Mouse (Mus musculus): ENCODE data around the gene Snx11. TPM values are rescaled to one million over a fixed set of nuclear protein-coding genes. Genes with fewer than 3 reads are reported as not detected.

Gene Snx11
- polyA plus RNA-seq, 1 experiment from 2014 or later, result 30.4 TPM

GRCm38 (mm10) chr11:96768240-96768639 lies 9.1 kb downstream of the Snx11 start:
- Histone ChIP-seq H3K36me3 (peaks cover 59% of the 10 kb centered on the region), H3K9me3 (no peaks in the 10 kb centered on the region), H3K27me3 (ENCODE audit: insufficient read depth, poor library complexity, severe bottlenecking) (no peaks in the 10 kb centered on the region), H3K4me1 (replicated peaks) (peaks cover 42% of the 10 kb centered on the region), H3K27ac (peak overlapping the region; percentile 81), H3K4me3 (peak overlapping the region; percentile 7; the same call in 1 of the 2 replicates)
- DNase-seq (ENCODE audit: low spot score), result no peak
- whole genome bisulfite sequencing, result 60% methylated on average over 9 of the region's 9 CpGs

- H3K27ac ChIP-seq, result peak overlapping the region; percentile 81
- peak; percentile 51 for DNase-seq (ENCODE audit: low spot score)
- H3K4me1 ChIP-seq (replicated peaks), result peaks cover 48% of the 10 kb centered on the region
- peaks cover 47% of the 10 kb centered on the region for H3K36me3 ChIP-seq
- 31% methylated on average over 7 of the region's 7 CpGs for WGBS
- H3K4me3 ChIP-seq, result no peak overlapping the region
- no peaks in the 10 kb centered on the region for H3K27me3 ChIP-seq (ENCODE audit: insufficient read depth, poor library complexity, severe bottlenecking)
- no peaks in the 10 kb centered on the region for H3K9me3 ChIP-seq
These were observed 10.3 kb downstream of the Snx11 start for GRCm38 (mm10) chr11:96767096-96767495.

GRCm38 (mm10) chr11:96766555-96766954 lies 10.8 kb downstream of the Snx11 start:
- Histone ChIP-seq H3K36me3 (peaks cover 42% of the 10 kb centered on the region), H3K27me3 (ENCODE audit: insufficient read depth, poor library complexity, severe bottlenecking) (no peaks in the 10 kb centered on the region), H3K4me1 (replicated peaks) (peaks cover 48% of the 10 kb centered on the region), H3K4me3 (no peak overlapping the region), H3K9me3 (no peaks in the 10 kb centered on the region), H3K27ac (peak overlapping the region; percentile 81)
- 78% methylated on average over 12 of the region's 12 CpGs for WGBS
- DNase-seq (ENCODE audit: low spot score), result no peak

GRCm38 (mm10) chr11:96765645-96766044 lies 11.7 kb downstream of the Snx11 start:
- H3K9me3 ChIP-seq, result no peaks in the 10 kb centered on the region
- H3K4me3 ChIP-seq, result no peak overlapping the region
- WGBS, result 83% methylated on average over 7 of the region's 7 CpGs
- peak overlapping the region; percentile 16; the same call in 1 of the 2 replicates for H3K27ac ChIP-seq
- peaks cover 48% of the 10 kb centered on the region for H3K4me1 ChIP-seq (replicated peaks)
- no peaks in the 10 kb centered on the region for H3K27me3 ChIP-seq (ENCODE audit: insufficient read depth, poor library complexity, severe bottlenecking)
- no peak for DNase-seq (ENCODE audit: low spot score)
- H3K36me3 ChIP-seq, result peaks cover 33% of the 10 kb centered on the region

GRCm38 (mm10) chr11:96764511-96765350 lies 12.6 kb downstream of the Snx11 start:
- 30% methylated on average over 13 of the region's 13 CpGs for WGBS
- H3K4me3 ChIP-seq, result peak overlapping the region; percentile 26

GRCm38 (mm10) chr11:96762742-96763470 lies 14.5 kb downstream of the Snx11 start:
- Histone ChIP-seq H3K4me3 (no peak overlapping the region), H3K9me3 (no peaks in the 10 kb centered on the region), H3K27me3 (ENCODE audit: insufficient read depth, poor library complexity, severe bottlenecking) (no peaks in the 10 kb centered on the region; the same call in 1 of the 2 replicates), H3K27ac (peak overlapping the region; percentile 20; the same call in 1 of the 2 replicates), H3K36me3 (peaks cover 5% of the 10 kb centered on the region), H3K4me1 (replicated peaks) (peaks cover 42% of the 10 kb centered on the region)
- no peak for DNase-seq (ENCODE audit: low spot score)
- WGBS, result 82% methylated on average over 15 of the region's 15 CpGs

More at GRCm38 (mm10) chr11:96764511-96765350, 12.6 kb downstream of the Snx11 start:
- no peak for DNase-seq (ENCODE audit: low spot score)
- Histone ChIP-seq H3K27ac (peak overlapping the region; percentile 37), H3K36me3 (peaks cover 24% of the 10 kb centered on the region), H3K4me1 (replicated peaks) (peaks cover 48% of the 10 kb centered on the region), H3K9me3 (no peaks in the 10 kb centered on the region), H3K27me3 (ENCODE audit: insufficient read depth, poor library complexity, severe bottlenecking) (no peaks in the 10 kb centered on the region)

GRCm38 (mm10) chr11:96761984-96762383 lies 15.4 kb downstream of the Snx11 start:
- Histone ChIP-seq H3K9me3 (no peaks in the 10 kb centered on the region), H3K27me3 (ENCODE audit: insufficient read depth, poor library complexity, severe bottlenecking) (no peaks in the 10 kb centered on the region; the same call in 1 of the 2 replicates), H3K27ac (no peak overlapping the region), H3K36me3 (no peaks in the 10 kb centered on the region), H3K4me3 (no peak overlapping the region), H3K4me1 (replicated peaks) (peaks cover 33% of the 10 kb centered on the region)
- 76% methylated on average over 7 of the region's 7 CpGs for WGBS
- no peak for DNase-seq (ENCODE audit: low spot score)

GRCm38 (mm10) chr11:96760042-96760441 lies 17.3 kb downstream of the Snx11 start:
- H3K9me3 ChIP-seq, result no peaks in the 10 kb centered on the region
- H3K4me3 ChIP-seq, result no peak overlapping the region
- H3K27me3 ChIP-seq (ENCODE audit: insufficient read depth, poor library complexity, severe bottlenecking), result no peaks in the 10 kb centered on the region; the same call in 1 of the 2 replicates
- peaks cover 21% of the 10 kb centered on the region for H3K4me1 ChIP-seq (replicated peaks)
- DNase-seq (ENCODE audit: low spot score), result no peak
- H3K36me3 ChIP-seq, result no peaks in the 10 kb centered on the region
- 39% methylated on average over 3 of the region's 3 CpGs for WGBS
- no peak overlapping the region; the same call in 1 of the 2 replicates for H3K27ac ChIP-seq

- Histone ChIP-seq H3K27ac (no peak overlapping the region), H3K9me3 (no peaks in the 10 kb centered on the region), H3K36me3 (no peaks in the 10 kb centered on the region), H3K4me3 (no peak overlapping the region), H3K4me1 (replicated peaks) (peaks cover 6% of the 10 kb centered on the region), H3K27me3 (ENCODE audit: insufficient read depth, poor library complexity, severe bottlenecking) (no peaks in the 10 kb centered on the region; the same call in 1 of the 2 replicates)
- WGBS, result 76% methylated on average over 5 of the region's 5 CpGs
- DNase-seq (ENCODE audit: low spot score), result no peak
These were observed 19.0 kb downstream of the Snx11 start for GRCm38 (mm10) chr11:96758402-96758801.

- no peaks in the 10 kb centered on the region for H3K36me3 ChIP-seq
- no peaks in the 10 kb centered on the region for H3K9me3 ChIP-seq
- no peaks in the 10 kb centered on the region for H3K4me1 ChIP-seq (replicated peaks)
- 65% methylated on average over 4 of the region's 4 CpGs for WGBS
- no peak overlapping the region for H3K27ac ChIP-seq
- no peak overlapping the region for H3K4me3 ChIP-seq
- DNase-seq (ENCODE audit: low spot score), result no peak
- no peaks in the 10 kb centered on the region; the same call in 1 of the 2 replicates for H3K27me3 ChIP-seq (ENCODE audit: insufficient read depth, poor library complexity, severe bottlenecking)
These were observed 19.9 kb downstream of the Snx11 start for GRCm38 (mm10) chr11:96757421-96757820.

GRCm38 (mm10) chr11:96755298-96755697 lies 22.1 kb downstream of the Snx11 start:
- H3K4me1 ChIP-seq (replicated peaks), result no peaks in the 10 kb centered on the region
- WGBS, result 93% methylated on average over 2 of the region's 2 CpGs
- DNase-seq (ENCODE audit: low spot score), result no peak
- H3K9me3 ChIP-seq, result no peaks in the 10 kb centered on the region
- no peak overlapping the region for H3K4me3 ChIP-seq
- no peaks in the 10 kb centered on the region; the same call in 1 of the 2 replicates for H3K27me3 ChIP-seq (ENCODE audit: insufficient read depth, poor library complexity, severe bottlenecking)
- no peak overlapping the region for H3K27ac ChIP-seq
- H3K36me3 ChIP-seq, result no peaks in the 10 kb centered on the region

GRCm38 (mm10) chr11:96747555-96747954 lies 29.8 kb downstream of the Snx11 start:
- Histone ChIP-seq H3K27ac (no peak overlapping the region), H3K36me3 (no peaks in the 10 kb centered on the region), H3K4me3 (no peak overlapping the region), H3K4me1 (replicated peaks) (peaks cover 19% of the 10 kb centered on the region), H3K27me3 (ENCODE audit: insufficient read depth, poor library complexity, severe bottlenecking) (peaks cover 5% of the 10 kb centered on the region), H3K9me3 (no peaks in the 10 kb centered on the region)
- WGBS, result 56% methylated on average over 3 of the region's 3 CpGs
- no peak for DNase-seq (ENCODE audit: low spot score)

- no peaks in the 10 kb centered on the region for H3K36me3 ChIP-seq
- peaks cover 5% of the 10 kb centered on the region for H3K27me3 ChIP-seq (ENCODE audit: insufficient read depth, poor library complexity, severe bottlenecking)
- WGBS, result 76% methylated on average over 6 of the region's 6 CpGs
- no peak overlapping the region for H3K27ac ChIP-seq
- no peaks in the 10 kb centered on the region for H3K9me3 ChIP-seq
- no peak overlapping the region for H3K4me3 ChIP-seq
- no peak for DNase-seq (ENCODE audit: low spot score)
- peaks cover 28% of the 10 kb centered on the region for H3K4me1 ChIP-seq (replicated peaks)
These were observed 30.7 kb downstream of the Snx11 start for GRCm38 (mm10) chr11:96746648-96747047.
